21 mouse cellular contexts compared by ENCODE assay signal in genomic region chr14:84750195-84750867, GRCm38 (mm10).
DNase-seq lines count a peak whose midpoint lies in the region; ATAC-seq and TF ChIP-seq lines count a peak whose summit lies in the region.
"Had no signal": no experiment of that assay in that cellular context is flagged by ENCODE, and none has a peak within 500 bp of the region (broad histone marks: within the 10 kb centered on the region; RNA-seq: fewer than 3 reads in every experiment).

No protein-coding gene starts in this region.

- H3K4me3 ChIP-seq in hindbrain, embryonic 16.5 days (ENCODE audit: low read length) = no peak overlapping the region
- H3K4me3 ChIP-seq in hindbrain, embryonic 10.5 days = no peak overlapping the region
- H3K4me3 ChIP-seq: embryonic facial prominence, embryonic 12.5 days; heart, embryonic 15.5 days; limb, embryonic 13.5 days; liver, embryonic 13.5 days; lung, embryonic 15.5 days had no signal

- no peaks in the 10 kb centered on the region for H3K9me3 ChIP-seq in hindbrain, embryonic 16.5 days (ENCODE audit: control insufficient read depth, low read length)
- no peaks in the 10 kb centered on the region for H3K9me3 ChIP-seq in hindbrain, embryonic 10.5 days
- H3K9me3 ChIP-seq: embryonic facial prominence, embryonic 12.5 days; heart, embryonic 15.5 days; limb, embryonic 13.5 days; liver, embryonic 13.5 days; lung, embryonic 15.5 days had no signal

- H3K4me2 ChIP-seq in hindbrain, embryonic 16.5 days (ENCODE audit: low read length) = no peak overlapping the region
- H3K4me2 ChIP-seq: embryonic facial prominence, embryonic 12.5 days; heart, embryonic 15.5 days; limb, embryonic 13.5 days; liver, embryonic 13.5 days; lung, embryonic 15.5 days had no signal

- no peak overlapping the region for H3K9ac ChIP-seq in hindbrain, embryonic 16.5 days (ENCODE audit: low read depth, low read length)
- H3K9ac ChIP-seq: embryonic facial prominence, embryonic 12.5 days; heart, embryonic 15.5 days; limb, embryonic 13.5 days; liver, embryonic 13.5 days; lung, embryonic 15.5 days had no signal

- no peaks in the 10 kb centered on the region for H3K27me3 ChIP-seq in hindbrain, embryonic 16.5 days (replicated peaks; ENCODE audit: control insufficient read depth, insufficient read depth, low read length)
- H3K27me3 ChIP-seq in hindbrain, embryonic 10.5 days (ENCODE audit: insufficient read depth, poor library complexity, severe bottlenecking) = no peaks in the 10 kb centered on the region
- H3K27me3 ChIP-seq: embryonic facial prominence, embryonic 12.5 days; heart, embryonic 15.5 days; limb, embryonic 13.5 days; liver, embryonic 13.5 days; lung, embryonic 15.5 days; Patski had no signal

- DNase-seq in hindbrain, embryonic 10.5 days (ENCODE audit: low spot score) = no peak
- DNase-seq in Muller cell, postnatal 12 days (ENCODE audit: inconsistent ontology term) = peak; percentile 66
- peak; percentile 78 for DNase-seq in brain, embryonic 14.5 days (ENCODE audit: low read depth)
- DNase-seq in cerebellum, postnatal 14 days = peak; percentile 55 to 76
- no peak for DNase-seq in retina, postnatal 1 day
- DNase-seq in thymus, adult 18-20 months = no peak
- DNase-seq: adrenal gland, adult 8-10 months; gastrocnemius, postnatal 14 days; kidney, adult 2 months; kidney, postnatal 14 days; liver, embryonic 13.5 days; lung, postnatal 4 days; right cerebral cortex, adult 18-20 months; thymus, postnatal 25 days had no signal

- ATAC-seq in hindbrain, embryonic 16.5 days = peak; percentile 58; the same call in 1 of the 2 replicates
- ATAC-seq: inflammation-experienced regulatory T-cells, adult 6 months; Patski had no signal

- no peak for TF ChIP-seq POLR2A in brain, embryonic 14.5 days (IDR thresholded peaks at IDR 0.05; ENCODE audit: borderline replicate concordance, extremely low read depth, insufficient read depth, insufficient read length, poor library complexity, severe bottlenecking)

- H3K4me1 ChIP-seq in hindbrain, embryonic 16.5 days (ENCODE audit: control insufficient read depth, insufficient read depth, low read depth, low read length) = no peaks in the 10 kb centered on the region
- H3K4me1 ChIP-seq in hindbrain, embryonic 10.5 days (replicated peaks) = no peaks in the 10 kb centered on the region
- H3K4me1 ChIP-seq: embryonic facial prominence, embryonic 12.5 days; heart, embryonic 15.5 days; limb, embryonic 13.5 days; liver, embryonic 13.5 days; lung, embryonic 15.5 days had no signal

- 93% methylated on average over 8 of the region's 9 CpGs for WGBS in hindbrain, embryonic 16.5 days
- 95% methylated on average over 9 of the region's 9 CpGs for WGBS in hindbrain, embryonic 10.5 days

- H3K27ac ChIP-seq in hindbrain, embryonic 16.5 days (ENCODE audit: low read depth, low read length) = no peak overlapping the region
- no peak overlapping the region for H3K27ac ChIP-seq in hindbrain, embryonic 10.5 days
- H3K27ac ChIP-seq: embryonic facial prominence, embryonic 12.5 days; heart, embryonic 15.5 days; limb, embryonic 13.5 days; liver, embryonic 13.5 days; lung, embryonic 15.5 days had no signal

- no peaks in the 10 kb centered on the region for H3K36me3 ChIP-seq in hindbrain, embryonic 16.5 days (ENCODE audit: control insufficient read depth, insufficient read depth, low read length)
- no peaks in the 10 kb centered on the region for H3K36me3 ChIP-seq in hindbrain, embryonic 10.5 days
- H3K36me3 ChIP-seq: embryonic facial prominence, embryonic 12.5 days; heart, embryonic 15.5 days; limb, embryonic 13.5 days; liver, embryonic 13.5 days; lung, embryonic 15.5 days had no signal

- no peak for TF ChIP-seq CTCF in brain, embryonic 14.5 days (IDR thresholded peaks at IDR 0.05; ENCODE audit: borderline replicate concordance, extremely low read depth, insufficient read depth, insufficient read length)

Comparison
In these comparisons a context has a peak if more than half of its experiments do, and no peak if none do; other contexts are left out.
1. DNase-seq: peak in Muller cell, postnatal 12 days (single experiment), brain, embryonic 14.5 days (single experiment) and cerebellum, postnatal 14 days (2 of 2); none in hindbrain, embryonic 10.5 days (single experiment), retina, postnatal 1 day (single experiment) and thymus, adult 18-20 months (0 of 2).